Mouse (Mus musculus): Measurements from ENCODE around the gene Capsl. TPM values are rescaled to one million over a fixed set of nuclear protein-coding genes. Genes with fewer than 3 reads are reported as not detected.

The Capsl gene
- total and polyA plus RNA-seq, 3 experiments: not detected

DNA sequence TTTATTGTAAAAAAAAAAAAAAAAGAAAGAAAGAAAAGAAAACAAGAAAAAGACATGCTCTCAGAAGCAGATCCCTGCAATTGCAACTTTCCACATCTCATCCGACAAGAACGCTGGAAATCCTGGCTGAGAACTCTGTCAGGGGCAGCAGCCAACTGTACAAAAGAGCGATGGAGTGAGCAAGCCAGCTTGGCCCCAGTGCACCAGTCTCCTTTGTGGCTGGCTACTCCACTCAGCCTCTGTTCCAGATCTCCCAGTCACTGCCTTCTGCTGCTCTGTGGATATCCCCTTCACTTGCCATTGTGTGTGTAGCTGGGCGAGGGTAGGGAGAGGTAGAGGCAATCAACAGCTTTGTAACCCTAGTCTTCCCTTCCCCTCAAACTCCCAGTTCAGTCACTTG lies 18.4 kb downstream of the Capsl start:
- Histone ChIP-seq H3K4me3 (ENCODE audit: control insufficient read depth in 1 of 2, insufficient read depth in 1 of 2, low read depth in 2 of 2, low read length in 2 of 2) (no peak overlapping the region), H3K27ac (ENCODE audit: control insufficient read depth, low read depth, low read length) (no peak overlapping the region), H3K27me3 (ENCODE audit: control insufficient read depth in 1 of 2, insufficient read depth in 2 of 2, low read length in 2 of 2) (peaks cover 4 to 6% of the 10 kb centered on the region in 2 experiments; a peak in 3 of 4 replicates), H3K79me2 (ENCODE audit: control insufficient read depth, insufficient read depth, low read length, poor library complexity) (no peaks in the 10 kb centered on the region), H3K36me3 (ENCODE audit: control insufficient read depth in 1 of 2, insufficient read depth in 2 of 2, low read length in 2 of 2) (no peaks in the 10 kb centered on the region), H3K4me1 (ENCODE audit: control insufficient read depth in 1 of 2, insufficient read depth in 2 of 2, low read length in 2 of 2) (no peaks in the 10 kb centered on the region), H3K9ac (ENCODE audit: control insufficient read depth, low read depth, low read length, poor library complexity, severe bottlenecking) (no peak overlapping the region), H3K9me3 (replicated peaks; ENCODE audit: insufficient read depth, low read length) (no peaks in the 10 kb centered on the region)
- DNase-seq (ENCODE audit: low read depth, low spot score): no peak
- TF ChIP-seq SIN3A (IDR thresholded peaks at IDR 0.05; ENCODE audit: low read length) (no peak), USF2 (IDR thresholded peaks at IDR 0.05; ENCODE audit: borderline replicate concordance in 1 of 2, insufficient read depth in 1 of 2, low read depth in 1 of 2, low read length in 2 of 2) (no peak), ETS1 (IDR thresholded peaks at IDR 0.05; ENCODE audit: low read depth, low read length) (no peak), POLR2AphosphoS2 (IDR thresholded peaks at IDR 0.05; ENCODE audit: low read length) (no peak), MYB (IDR thresholded peaks at IDR 0.05; ENCODE audit: low read depth, low read length) (no peak), E2F4 (IDR thresholded peaks at IDR 0.05; ENCODE audit: borderline replicate concordance, low read depth, low read length) (no peak), EP300 (IDR thresholded peaks at IDR 0.05; ENCODE audit: low read depth in 1 of 2, low read length in 2 of 2) (no peak), HCFC1 (IDR thresholded peaks at IDR 0.05; ENCODE audit: low read depth, low read length) (no peak)

DNA sequence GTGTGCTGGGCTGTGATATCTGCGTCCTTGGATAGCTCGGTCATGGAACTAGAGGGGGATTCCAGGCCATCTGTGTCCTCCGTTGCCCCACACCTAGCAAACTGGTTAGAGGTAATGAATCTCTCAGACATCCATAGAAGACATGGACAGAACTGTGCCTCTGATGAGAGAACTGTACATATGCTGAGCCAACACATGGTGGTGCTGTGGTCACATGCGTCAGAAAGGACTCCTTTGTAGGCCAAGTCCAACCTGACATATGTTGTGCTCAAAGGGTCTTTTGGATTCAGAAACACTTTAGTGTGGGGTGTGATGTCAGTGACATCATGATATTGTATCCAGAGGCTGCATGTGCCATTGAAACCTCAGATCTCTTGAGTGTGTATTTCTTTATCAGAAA lies 19.4 kb downstream of the Capsl start:
- Histone ChIP-seq H3K27me3 (ENCODE audit: control insufficient read depth in 1 of 2, insufficient read depth in 2 of 2, low read length in 2 of 2) (peaks cover 2 to 5% of the 10 kb centered on the region in 2 experiments; a peak in 2 of 4 replicates), H3K4me3 (ENCODE audit: control insufficient read depth in 1 of 2, insufficient read depth in 1 of 2, low read depth in 2 of 2, low read length in 2 of 2) (no peak overlapping the region), H3K9me3 (replicated peaks; ENCODE audit: insufficient read depth, low read length) (no peaks in the 10 kb centered on the region), H3K27ac (ENCODE audit: control insufficient read depth, low read depth, low read length) (no peak overlapping the region), H3K9ac (ENCODE audit: control insufficient read depth, low read depth, low read length, poor library complexity, severe bottlenecking) (no peak overlapping the region), H3K79me2 (ENCODE audit: control insufficient read depth, insufficient read depth, low read length, poor library complexity) (no peaks in the 10 kb centered on the region), H3K4me1 (ENCODE audit: control insufficient read depth in 1 of 2, insufficient read depth in 2 of 2, low read length in 2 of 2) (no peaks in the 10 kb centered on the region), H3K36me3 (ENCODE audit: control insufficient read depth in 1 of 2, insufficient read depth in 2 of 2, low read length in 2 of 2) (no peaks in the 10 kb centered on the region)
- peak; percentile 74 for DNase-seq (ENCODE audit: low read depth, low spot score)
- TF ChIP-seq CTCF (IDR thresholded peaks at IDR 0.05 in 2 of 3, conservative IDR thresholded peaks at IDR 0.05 in 1 of 3; ENCODE audit: control insufficient read depth in 1 of 3, insufficient read depth in 1 of 3, low read depth in 2 of 3, low read length in 3 of 3, poor library complexity in 1 of 3, severe bottlenecking in 1 of 3): peak; percentile 58 to 78 (median 78)
- peak; percentile 88 for TF ChIP-seq RAD21 (IDR thresholded peaks at IDR 0.05; ENCODE audit: low read depth, low read length)
- no peak for TF ChIP-seq CHD1 (IDR thresholded peaks at IDR 0.05; ENCODE audit: low read depth, low read length)
- peak; percentile 89 for TF ChIP-seq SMC3 (IDR thresholded peaks at IDR 0.05; ENCODE audit: low read depth, low read length)
- peak; percentile 86 for TF ChIP-seq ZC3H11A (IDR thresholded peaks at IDR 0.05; ENCODE audit: low read depth, low read length)

DNA sequence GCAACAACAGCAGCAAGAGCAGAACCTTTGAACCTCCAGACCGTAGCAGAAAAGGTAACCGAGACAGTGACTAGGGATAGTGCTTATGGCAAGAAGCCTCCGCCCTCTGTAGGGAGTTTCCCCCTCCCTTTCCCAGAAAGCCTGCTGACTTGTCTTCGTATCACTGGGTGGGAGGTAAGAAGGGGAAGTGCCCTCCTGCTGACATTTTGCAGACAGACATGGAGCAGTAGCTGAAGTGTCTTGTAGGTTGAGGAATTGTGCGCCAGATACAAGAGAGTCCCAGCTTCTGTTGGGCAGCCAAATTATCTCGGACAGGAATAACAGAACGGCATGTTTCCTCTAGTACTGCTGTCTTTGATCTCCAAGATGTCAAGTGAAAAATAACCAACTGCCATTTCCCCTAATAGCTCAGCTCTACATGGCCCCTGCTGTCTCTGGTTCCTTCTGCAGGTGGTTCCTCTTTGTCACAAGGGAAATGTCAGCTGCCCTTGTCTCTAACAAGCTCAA lies 27.7 kb downstream of the Capsl start:
- DNase-seq (ENCODE audit: low read depth, low spot score): peak; percentile 76
- Histone ChIP-seq H3K9me3 (replicated peaks; ENCODE audit: insufficient read depth, low read length) (no peaks in the 10 kb centered on the region), H3K4me1 (ENCODE audit: control insufficient read depth in 1 of 2, insufficient read depth in 2 of 2, low read length in 2 of 2) (0 out of 4 replicates have a peak, but pooled peaks cover 0 to 7% of the 10 kb centered on the region in 2 experiments), H3K9ac (ENCODE audit: control insufficient read depth, low read depth, low read length, poor library complexity, severe bottlenecking) (no peak overlapping the region), H3K27ac (ENCODE audit: control insufficient read depth, low read depth, low read length) (peak overlapping the region; percentile 66), H3K36me3 (ENCODE audit: control insufficient read depth in 1 of 2, insufficient read depth in 2 of 2, low read length in 2 of 2) (no peaks in the 10 kb centered on the region; a peak in 1 of 4 replicates), H3K4me3 (ENCODE audit: control insufficient read depth in 1 of 2, insufficient read depth in 1 of 2, low read depth in 2 of 2, low read length in 2 of 2) (0 out of 4 replicates have a peak overlapping the region, but pooled peaks of 1 of the 2 experiments have one; percentile 10), H3K79me2 (ENCODE audit: control insufficient read depth, insufficient read depth, low read length, poor library complexity) (no peaks in the 10 kb centered on the region), H3K27me3 (ENCODE audit: control insufficient read depth in 1 of 2, insufficient read depth in 2 of 2, low read length in 2 of 2) (peaks cover 0 to 3% of the 10 kb centered on the region in 2 experiments; a peak in 1 of 4 replicates)
- peak; percentile 70; the same call in 1 of the 2 replicates for TF ChIP-seq MYB (IDR thresholded peaks at IDR 0.05; ENCODE audit: low read depth, low read length)
- peak; percentile 57; the same call in 1 of the 2 replicates for TF ChIP-seq MAZ (IDR thresholded peaks at IDR 0.05; ENCODE audit: low read depth, low read length)
- no peak for TF ChIP-seq ZMIZ1 (IDR thresholded peaks at IDR 0.05; ENCODE audit: low read depth, low read length)
- TF ChIP-seq TCF12 (IDR thresholded peaks at IDR 0.05; ENCODE audit: low read depth, low read length): peak; percentile 62; the same call in 1 of the 2 replicates
- no peak for TF ChIP-seq RAD21 (IDR thresholded peaks at IDR 0.05; ENCODE audit: low read depth, low read length)
- TF ChIP-seq SMC3 (IDR thresholded peaks at IDR 0.05; ENCODE audit: low read depth, low read length): peak; percentile 2; the same call in 1 of the 2 replicates
- 0 out of 2 replicates have a peak, but pooled peaks have one; percentile 34 for TF ChIP-seq CHD1 (IDR thresholded peaks at IDR 0.05; ENCODE audit: low read depth, low read length)
- TF ChIP-seq EP300 (IDR thresholded peaks at IDR 0.05; ENCODE audit: low read depth in 1 of 2, low read length in 2 of 2): peak; percentile 31 to 53; a peak in 3 of 4 replicates

All from MEL (cell line).